Mouse (Mus musculus): ENCODE data around the gene Serpinb9e.
"Not testable (repeated sequence)": the region's sequence is repeated elsewhere in the genome, so short reads cannot be mapped to it uniquely, and the experiment has no call there.

The Serpinb9e gene

GRCm38 (mm10) chr13:33249312-33249711, at the start of gene Serpinb9e:
Gene Serpinb9e, plus strand, starts transcription at chr13:33249612.
- DNase-seq = not testable (repeated sequence)

DNA sequence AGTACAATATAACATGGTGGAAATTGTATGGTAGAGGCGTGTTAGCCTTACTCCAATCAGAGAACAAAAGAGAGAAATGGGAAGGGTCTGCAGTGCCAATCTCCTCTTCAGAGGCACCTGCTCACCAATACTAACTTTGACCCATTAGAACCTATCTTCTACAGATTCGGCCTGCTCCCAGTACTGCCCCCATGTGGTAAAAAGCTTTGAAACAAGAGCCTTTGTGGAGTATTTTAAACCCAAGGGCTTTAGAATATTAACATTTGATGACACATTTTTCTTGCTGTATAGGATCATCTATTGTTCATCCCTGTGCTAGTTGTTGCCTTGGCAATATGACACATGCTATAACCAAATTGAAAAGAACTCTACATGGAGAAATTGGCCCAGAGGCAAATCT, 49.7 kb upstream of the Serpinb9e start:
- DNase-seq = no peak

- not testable (repeated sequence) for DNase-seq
Measured at GRCm38 (mm10) chr13:33308631-33309030, 59.2 kb downstream of the Serpinb9e start.

Data from lung, postnatal 14 days (tissue).